Mouse (Mus musculus) liver, adult 2 months (tissue): ENCODE results near the gene Pitpnb.

ENCODE experiments used
- CTCF ChIP-seq: fragments of 200-500 bp; IDR thresholded peaks from 2 replicates; pipeline ENCODE4 v1.5.1; 2011; ENCODE audit warnings: low read depth, low read length, control low read depth
- POLR2A ChIP-seq: fragments of 200-500 bp; IDR thresholded peaks from 2 replicates; pipeline ENCODE4 v1.6.1; 2011; ENCODE audit warnings: low read length, control low read depth; ENCODE audit not compliant: insufficient read depth; ENCODE audit errors: extremely low read depth

GRCm38 (mm10) chr5:111422058-111422800 lies 91.7 kb downstream of the Pitpnb start:
- TF ChIP-seq POLR2A: no peak
- no peak for TF ChIP-seq CTCF
